Mouse (Mus musculus): ENCODE data around the gene Ipo11. TPM values are rescaled to one million over a fixed set of nuclear protein-coding genes. Genes with fewer than 3 reads are reported as not detected.

Gene Ipo11
- polyA plus RNA-seq, 1 experiment from 2014 or later, result 48.3 TPM

- WGBS, result 80% methylated on average over 12 of the region's 12 CpGs
- H3K9ac ChIP-seq (ENCODE audit: low read depth, low read length), result no peak overlapping the region
Observed at GRCm38 (mm10) chr13:106829327-106829997, 107.3 kb downstream of the Ipo11 start.

GRCm38 (mm10) chr13:106825618-106826017 lies 111.1 kb downstream of the Ipo11 start:
- Histone ChIP-seq H3K9me3 (replicated peaks; ENCODE audit: low read length) (no peaks in the 10 kb centered on the region), H3K9ac (ENCODE audit: low read depth, low read length) (no peak overlapping the region), H3K36me3 (ENCODE audit: insufficient read depth, low read length) (no peaks in the 10 kb centered on the region), H3K4me2 (ENCODE audit: low read length) (no peak overlapping the region), H3K27me3 (ENCODE audit: insufficient read depth, low read length) (no peaks in the 10 kb centered on the region), H3K4me1 (replicated peaks; ENCODE audit: insufficient read depth, low read length) (no peaks in the 10 kb centered on the region), H3K4me3 (replicated peaks; ENCODE audit: low read depth, low read length) (no peak overlapping the region), H3K27ac (no peak overlapping the region)
- no peak for TF ChIP-seq CTCF (IDR thresholded peaks at IDR 0.05; ENCODE audit: low read depth)
- ATAC-seq (replicated peaks; ENCODE audit: low FRiP score, low read depth) (no peak), DNase-seq (ENCODE audit: low spot score) (no peak)
- WGBS, result 83% methylated on average over 5 of the region's 5 CpGs

More at GRCm38 (mm10) chr13:106829327-106829997, 107.3 kb downstream of the Ipo11 start:
- no peak for DNase-seq (ENCODE audit: low spot score)
- Histone ChIP-seq H3K4me1 (replicated peaks; ENCODE audit: insufficient read depth, low read length) (no peaks in the 10 kb centered on the region), H3K27me3 (ENCODE audit: insufficient read depth, low read length) (no peaks in the 10 kb centered on the region), H3K4me3 (replicated peaks; ENCODE audit: low read depth, low read length) (no peak overlapping the region), H3K4me2 (ENCODE audit: low read length) (no peak overlapping the region), H3K9me3 (replicated peaks; ENCODE audit: low read length) (no peaks in the 10 kb centered on the region), H3K36me3 (ENCODE audit: insufficient read depth, low read length) (no peaks in the 10 kb centered on the region), H3K27ac (no peak overlapping the region)
- no peak for TF ChIP-seq CTCF (IDR thresholded peaks at IDR 0.05; ENCODE audit: low read depth)
- ATAC-seq (replicated peaks; ENCODE audit: low FRiP score, low read depth), result no peak

- ATAC-seq (replicated peaks; ENCODE audit: low FRiP score, low read depth) (no peak), DNase-seq (ENCODE audit: low spot score) (no peak)
- no peak overlapping the region for H3K4me2 ChIP-seq (ENCODE audit: low read length)
- H3K27ac ChIP-seq, result no peak overlapping the region
- no peaks in the 10 kb centered on the region for H3K9me3 ChIP-seq (replicated peaks; ENCODE audit: low read length)
- H3K4me3 ChIP-seq (replicated peaks; ENCODE audit: low read depth, low read length), result no peak overlapping the region
- no peaks in the 10 kb centered on the region for H3K36me3 ChIP-seq (ENCODE audit: insufficient read depth, low read length)
- no peak for TF ChIP-seq CTCF (IDR thresholded peaks at IDR 0.05; ENCODE audit: low read depth)
- 94% methylated on average over 2 of the region's 2 CpGs for WGBS
- no peaks in the 10 kb centered on the region for H3K27me3 ChIP-seq (ENCODE audit: insufficient read depth, low read length)
- H3K9ac ChIP-seq (ENCODE audit: low read depth, low read length), result no peak overlapping the region
- H3K4me1 ChIP-seq (replicated peaks; ENCODE audit: insufficient read depth, low read length), result peaks cover 4% of the 10 kb centered on the region; the same call in 1 of the 2 replicates
Observed at GRCm38 (mm10) chr13:106823875-106824191, 112.9 kb downstream of the Ipo11 start.

GRCm38 (mm10) chr13:106823121-106823874 lies 113.5 kb downstream of the Ipo11 start:
- no peaks in the 10 kb centered on the region for H3K27me3 ChIP-seq (ENCODE audit: insufficient read depth, low read length)
- H3K9me3 ChIP-seq (replicated peaks; ENCODE audit: low read length), result no peaks in the 10 kb centered on the region
- WGBS, result 93% methylated on average over 12 of the region's 12 CpGs

GRCm38 (mm10) chr13:106820149-106820548 lies 116.6 kb downstream of the Ipo11 start:
- DNase-seq (ENCODE audit: low spot score), result no peak
- Histone ChIP-seq H3K27ac (no peak overlapping the region), H3K9ac (ENCODE audit: low read depth, low read length) (no peak overlapping the region), H3K4me2 (ENCODE audit: low read length) (no peak overlapping the region), H3K27me3 (ENCODE audit: insufficient read depth, low read length) (no peaks in the 10 kb centered on the region), H3K4me1 (replicated peaks; ENCODE audit: insufficient read depth, low read length) (peaks cover 4% of the 10 kb centered on the region; the same call in 1 of the 2 replicates), H3K4me3 (replicated peaks; ENCODE audit: low read depth, low read length) (no peak overlapping the region), H3K36me3 (ENCODE audit: insufficient read depth, low read length) (no peaks in the 10 kb centered on the region), H3K9me3 (replicated peaks; ENCODE audit: low read length) (no peaks in the 10 kb centered on the region)
- no peak for TF ChIP-seq CTCF (IDR thresholded peaks at IDR 0.05; ENCODE audit: low read depth)
- no peak for ATAC-seq (replicated peaks; ENCODE audit: low FRiP score, low read depth)
- WGBS, result 44% methylated on average over 2 of the region's 2 CpGs

More at GRCm38 (mm10) chr13:106823121-106823874, 113.5 kb downstream of the Ipo11 start:
- ATAC-seq (replicated peaks; ENCODE audit: low FRiP score, low read depth) (no peak), DNase-seq (ENCODE audit: low spot score) (no peak)
- no peak for TF ChIP-seq CTCF (IDR thresholded peaks at IDR 0.05; ENCODE audit: low read depth)
- H3K27ac ChIP-seq, result no peak overlapping the region
- H3K9ac ChIP-seq (ENCODE audit: low read depth, low read length), result no peak overlapping the region
- H3K4me2 ChIP-seq (ENCODE audit: low read length), result no peak overlapping the region
- H3K4me1 ChIP-seq (replicated peaks; ENCODE audit: insufficient read depth, low read length), result peaks cover 4% of the 10 kb centered on the region; the same call in 1 of the 2 replicates
- no peak overlapping the region for H3K4me3 ChIP-seq (replicated peaks; ENCODE audit: low read depth, low read length)
- no peaks in the 10 kb centered on the region for H3K36me3 ChIP-seq (ENCODE audit: insufficient read depth, low read length)

GRCm38 (mm10) chr13:106819749-106820148 lies 117.0 kb downstream of the Ipo11 start:
- H3K4me3 ChIP-seq (replicated peaks; ENCODE audit: low read depth, low read length), result no peak overlapping the region
- no peaks in the 10 kb centered on the region for H3K27me3 ChIP-seq (ENCODE audit: insufficient read depth, low read length)
- H3K36me3 ChIP-seq (ENCODE audit: insufficient read depth, low read length), result no peaks in the 10 kb centered on the region
- peaks cover 4% of the 10 kb centered on the region; the same call in 1 of the 2 replicates for H3K4me1 ChIP-seq (replicated peaks; ENCODE audit: insufficient read depth, low read length)
- no peak overlapping the region for H3K9ac ChIP-seq (ENCODE audit: low read depth, low read length)
- no peak overlapping the region for H3K27ac ChIP-seq
- TF ChIP-seq CTCF (IDR thresholded peaks at IDR 0.05; ENCODE audit: low read depth), result no peak
- H3K9me3 ChIP-seq (replicated peaks; ENCODE audit: low read length), result no peaks in the 10 kb centered on the region
- no peak overlapping the region for H3K4me2 ChIP-seq (ENCODE audit: low read length)
- DNase-seq (ENCODE audit: low spot score) (no peak), ATAC-seq (replicated peaks; ENCODE audit: low FRiP score, low read depth) (no peak)
- WGBS, result 67% methylated on average over 4 of the region's 4 CpGs
